Mouse (Mus musculus) cerebellum, adult 9-11 months (tissue): ENCODE measurements around the gene Tomm20l.

Experiments
- DNase-seq: peaks from one replicate; pipeline ENCODE4 v3.0.0; 2022

The Tomm20l gene

GRCm38 (mm10) chr12:71157974-71158373 is 46.7 kb downstream of the Tomm20l start:
- DNase-seq: no peak

- no peak for DNase-seq
Observed at GRCm38 (mm10) chr12:71164410-71164809, 53.2 kb downstream of the Tomm20l start.

- no peak for DNase-seq
Observed at GRCm38 (mm10) chr12:71169911-71170310, 58.7 kb downstream of the Tomm20l start.
